ENCODE assay signal across 8 mouse cellular contexts in the genomic region with DNA sequence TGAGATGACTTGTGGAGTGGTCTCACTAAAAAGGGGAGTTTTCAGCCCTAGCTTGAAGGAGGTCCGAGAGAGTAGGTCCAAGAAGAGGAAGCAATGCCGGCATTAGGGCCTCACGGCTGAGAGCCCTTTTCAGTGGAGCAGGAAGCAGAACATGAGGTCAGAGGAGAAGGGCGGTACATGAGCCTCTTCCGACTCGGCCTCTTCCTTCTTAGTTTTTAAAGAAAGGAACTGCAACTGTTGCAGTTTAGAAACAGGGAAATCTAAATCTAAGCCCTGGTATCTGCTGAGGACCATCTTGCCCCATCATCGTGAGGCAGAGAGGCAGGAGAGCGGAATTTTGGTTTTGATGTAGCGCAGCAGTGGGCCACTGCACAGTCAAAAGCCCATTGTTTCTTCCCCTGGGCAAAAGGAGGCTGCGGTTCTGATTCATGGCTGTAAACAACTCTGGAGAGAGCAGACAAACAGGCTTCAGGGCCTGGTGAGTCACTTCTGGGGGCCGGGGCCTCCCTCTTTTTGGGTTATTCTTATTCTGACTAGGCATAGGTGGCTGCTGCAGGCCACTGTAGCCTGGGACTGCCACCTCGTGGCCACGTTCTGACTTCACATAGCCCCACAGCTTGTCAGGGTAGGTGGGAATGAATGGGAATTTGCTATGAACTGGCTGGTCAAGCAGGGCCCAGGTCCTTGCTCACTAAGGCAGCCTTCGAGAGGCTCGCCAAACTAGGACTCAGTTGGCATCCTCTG. TPM values are rescaled to one million over a fixed set of nuclear protein-coding genes. Genes with fewer than 3 reads are reported as not detected.
DNase-seq lines count a peak whose midpoint lies in the region; ATAC-seq lines count a peak whose summit lies in the region.

Slc25a45 (plus strand) TSS at position 191 of the 744 bp plus-strand sequence.

- 0 out of 2 replicates have a peak within 1 kb of the TSS, but pooled peaks have one; percentile 18 for H3K9ac ChIP-seq in embryonic facial prominence, embryonic 15.5 days
- H3K9ac ChIP-seq in kidney, embryonic 15.5 days, result peak within 1 kb of the TSS; percentile 24
- peak within 1 kb of the TSS; percentile 2; the same call in 1 of the 2 replicates for H3K9ac ChIP-seq in limb, embryonic 15.5 days

- H3K27me3 ChIP-seq in embryonic facial prominence, embryonic 15.5 days, result no peaks in the 10 kb centered on the region
- no peaks in the 10 kb centered on the region for H3K27me3 ChIP-seq in kidney, embryonic 15.5 days
- H3K27me3 ChIP-seq in limb, embryonic 15.5 days, result no peaks in the 10 kb centered on the region
- no peaks in the 10 kb centered on the region for H3K27me3 ChIP-seq in splenic B cell, adult 2 months (ENCODE audit: control insufficient read depth, insufficient read depth, low read length, poor library complexity, severe bottlenecking)

- peak within 1 kb of the TSS; percentile 16; the same call in 1 of the 2 replicates for H3K4me2 ChIP-seq in embryonic facial prominence, embryonic 15.5 days (replicated peaks)
- H3K4me2 ChIP-seq in kidney, embryonic 15.5 days, result peak within 1 kb of the TSS; percentile 39
- 0 out of 2 replicates have a peak within 1 kb of the TSS, but pooled peaks have one; percentile 22 for H3K4me2 ChIP-seq in limb, embryonic 15.5 days

- WGBS in embryonic facial prominence, embryonic 15.5 days, result 32% methylated on average over 15 of the region's 15 CpGs
- WGBS in kidney, embryonic 15.5 days, result 35% methylated on average over 15 of the region's 15 CpGs
- 44% methylated on average over 15 of the region's 15 CpGs for WGBS in limb, embryonic 15.5 days

- peak within 1 kb of the TSS; percentile 22 for H3K4me3 ChIP-seq in embryonic facial prominence, embryonic 15.5 days (replicated peaks)
- H3K4me3 ChIP-seq in kidney, embryonic 15.5 days (replicated peaks), result peak within 1 kb of the TSS; percentile 20
- H3K4me3 ChIP-seq in limb, embryonic 15.5 days, result peak within 1 kb of the TSS; percentile 13

- peak; percentile 78 for ATAC-seq in embryonic facial prominence, embryonic 15.5 days (ENCODE audit: insufficient number of reproducible peaks, low FRiP score, low TSS enrichment, low read depth)
- peak; percentile 55 for ATAC-seq in kidney, embryonic 15.5 days (replicated peaks; ENCODE audit: low FRiP score)
- ATAC-seq in limb, embryonic 15.5 days (ENCODE audit: insufficient number of reproducible peaks, low FRiP score, low TSS enrichment, low read depth), result peak; percentile 49; the same call in 1 of the 2 replicates
- ATAC-seq in monocyte, adult 5-6 weeks (replicated peaks; ENCODE audit: insufficient number of reproducible peaks, low FRiP score, low TSS enrichment, poor library complexity, severe bottlenecking), result peak; percentile 60

- H3K4me1 ChIP-seq in embryonic facial prominence, embryonic 15.5 days, result peaks cover 43% of the 10 kb centered on the region
- H3K4me1 ChIP-seq in kidney, embryonic 15.5 days, result peaks cover 56% of the 10 kb centered on the region
- peaks cover 39% of the 10 kb centered on the region for H3K4me1 ChIP-seq in limb, embryonic 15.5 days

- H3K9me3 ChIP-seq in embryonic facial prominence, embryonic 15.5 days (replicated peaks), result no peaks in the 10 kb centered on the region
- no peaks in the 10 kb centered on the region for H3K9me3 ChIP-seq in kidney, embryonic 15.5 days (replicated peaks)
- H3K9me3 ChIP-seq in limb, embryonic 15.5 days, result no peaks in the 10 kb centered on the region

- peak; percentile 77 to 79 for DNase-seq in B cell, adult 2 months
- peak; percentile 48 to 64 for DNase-seq in adrenal gland, postnatal 4 days (ENCODE audit: low spot score in 2 of 2)
- DNase-seq in heart, adult 9 months (ENCODE audit: low spot score in 2 of 2), result peak; percentile 65 to 75
- peak; percentile 78 for DNase-seq in splenic B cell, adult 2 months (ENCODE audit: low read depth, low spot score)

- H3K27ac ChIP-seq in embryonic facial prominence, embryonic 15.5 days (replicated peaks), result peak within 1 kb of the TSS; percentile 83
- H3K27ac ChIP-seq in kidney, embryonic 15.5 days, result peak within 1 kb of the TSS; percentile 87
- H3K27ac ChIP-seq in limb, embryonic 15.5 days, result peak within 1 kb of the TSS; percentile 58

- H3K36me3 ChIP-seq in embryonic facial prominence, embryonic 15.5 days, result peaks cover 3% of the 10 kb centered on the region; the same call in 1 of the 2 replicates
- peaks cover 3% of the 10 kb centered on the region for H3K36me3 ChIP-seq in kidney, embryonic 15.5 days
- no peaks in the 10 kb centered on the region for H3K36me3 ChIP-seq in limb, embryonic 15.5 days
- H3K36me3 ChIP-seq in splenic B cell, adult 2 months (ENCODE audit: control insufficient read depth, insufficient read depth, low read length, poor library complexity, severe bottlenecking), result no peaks in the 10 kb centered on the region

RNA-seq across cellular contexts. Expression of gene Slc25a45, which starts in this region (rescaled TPM):
- 10 to 100 TPM; 25.9 to 26.3 TPM for total RNA-seq in adrenal gland, postnatal 4 days (2021)
- polyA plus RNA-seq in embryonic facial prominence, embryonic 15.5 days (2015; fragmentation: Nextera tagmentation; extraction: Ambion mirVana), result 5.9 and 7.5 TPM in 2 replicates
- 8.1 and 8.5 TPM in 2 replicates for polyA plus RNA-seq in kidney, embryonic 15.5 days (2015; fragmentation: Nextera tagmentation; extraction: Ambion mirVana)
- 3.4 and 5.2 TPM in 2 replicates for polyA plus RNA-seq in limb, embryonic 15.5 days (2015; fragmentation: Nextera tagmentation; extraction: Ambion mirVana)
- total RNA-seq in monocyte, adult 5-6 weeks (2017), result 64.4 to 73.5 TPM (median 69.7 TPM) in 3 replicates

Comparison
In these comparisons a context has a peak if more than half of its experiments do, and no peak if none do; other contexts are left out.
1. Peak in every context shown above with its lines: DNase-seq, ATAC-seq, H3K4me3 ChIP-seq and H3K27ac ChIP-seq.